In genomic region chr6:91623646-91624045, GRCm38 (mm10) we compare ENCODE assay signal across 33 mouse cellular contexts.
"Had no signal": no experiment of that assay in that cellular context is flagged by ENCODE, and none has a peak within 500 bp of the region (broad histone marks: within the 10 kb centered on the region; RNA-seq: fewer than 3 reads in every experiment).

No protein-coding gene starts in this region.

- H3K4me3 ChIP-seq: heart, embryonic 10.5 days; heart, embryonic 12.5 days; heart, embryonic 13.5 days; heart, embryonic 15.5 days; hindbrain, embryonic 10.5 days; hindbrain, embryonic 12.5 days; hindbrain, embryonic 13.5 days; hindbrain, embryonic 15.5 days; intestine, embryonic 15.5 days; kidney, embryonic 15.5 days; layer of hippocampus, adult 2 months; left cerebral cortex, adult 2 months had no signal

- H3K36me3 ChIP-seq: heart, embryonic 10.5 days; heart, embryonic 12.5 days; heart, embryonic 13.5 days; heart, embryonic 15.5 days; hindbrain, embryonic 10.5 days; hindbrain, embryonic 12.5 days; hindbrain, embryonic 13.5 days; hindbrain, embryonic 15.5 days; intestine, embryonic 15.5 days; kidney, embryonic 15.5 days had no signal

- H3K9ac ChIP-seq: heart, embryonic 12.5 days; heart, embryonic 13.5 days; heart, embryonic 15.5 days; hindbrain, embryonic 12.5 days; hindbrain, embryonic 13.5 days; hindbrain, embryonic 14.5 days; hindbrain, embryonic 15.5 days; intestine, embryonic 15.5 days; kidney, embryonic 15.5 days had no signal

- H3K4me2 ChIP-seq: heart, embryonic 11.5 days; heart, embryonic 12.5 days; heart, embryonic 13.5 days; heart, embryonic 15.5 days; hindbrain, embryonic 12.5 days; hindbrain, embryonic 13.5 days; hindbrain, embryonic 14.5 days; hindbrain, embryonic 15.5 days; intestine, embryonic 15.5 days; kidney, embryonic 15.5 days had no signal

- H3K9me3 ChIP-seq: heart, embryonic 10.5 days; heart, embryonic 12.5 days; heart, embryonic 13.5 days; heart, embryonic 15.5 days; hindbrain, embryonic 10.5 days; hindbrain, embryonic 12.5 days; hindbrain, embryonic 13.5 days; hindbrain, embryonic 15.5 days; intestine, embryonic 15.5 days; kidney, embryonic 15.5 days had no signal

- DNase-seq: heart, postnatal 10 days; heart, postnatal 14 days; heart, postnatal 36 days; heart, postnatal 4 days; kidney, adult 11 months; kidney, adult 8-10 months; kidney, postnatal 10 days; kidney, postnatal 14 days; kidney, postnatal 25 days; kidney, postnatal 36 days; kidney, postnatal 4 days; layer of hippocampus, adult 9-11 months; layer of hippocampus, postnatal 36 days had no signal

- ATAC-seq: hindbrain, embryonic 16.5 days; hindbrain, postnatal 0 days; inflammation-experienced regulatory T-cells, adult 6 months; intestine, embryonic 15.5 days; intestine, embryonic 16.5 days; intestine, postnatal 0 days had no signal

- H3K27ac ChIP-seq: heart, embryonic 10.5 days; heart, embryonic 13.5 days; heart, embryonic 15.5 days; hindbrain, embryonic 10.5 days; hindbrain, embryonic 12.5 days; hindbrain, embryonic 13.5 days; hindbrain, embryonic 14.5 days; hindbrain, embryonic 15.5 days; hindbrain, postnatal 0 days; intestine, embryonic 15.5 days; kidney, embryonic 15.5 days; kidney, postnatal 0 days; layer of hippocampus, adult 2 months; left cerebral cortex, adult 2 months had no signal

- H3K27me3 ChIP-seq: heart, embryonic 12.5 days; heart, embryonic 13.5 days; heart, embryonic 15.5 days; hindbrain, embryonic 12.5 days; hindbrain, embryonic 13.5 days; hindbrain, embryonic 15.5 days; intestine, embryonic 15.5 days; kidney, embryonic 15.5 days had no signal

- H3K4me1 ChIP-seq: hindbrain, embryonic 12.5 days; hindbrain, embryonic 13.5 days; hindbrain, embryonic 15.5 days; intestine, embryonic 15.5 days had no signal
